Mouse (Mus musculus): ENCODE data around the gene 1700025F22Rik.

GRCm38 (mm10) chr19:11177464-11177863 lies 12.3 kb upstream of the 1700025F22Rik start:
- TF ChIP-seq CTCF (IDR thresholded peaks at IDR 0.05; ENCODE audit: low read depth) = no peak
- TF ChIP-seq EP300 (IDR thresholded peaks at IDR 0.05; ENCODE audit: low read depth) = no peak
